Mouse (Mus musculus): ENCODE results near the gene Ppp2r3c. TPM values are rescaled to one million over a fixed set of nuclear protein-coding genes. Genes with fewer than 3 reads are reported as not detected.
"Not testable (repeated sequence)": the region's sequence is repeated elsewhere in the genome, so short reads cannot be mapped to it uniquely, and the experiment has no call there.

Ppp2r3c gene
- polyA plus RNA-seq, 1 experiment: 9.0 TPM

- H3K4me1 ChIP-seq (ENCODE audit: control insufficient read depth, insufficient read depth, low read length); H3K27ac ChIP-seq (ENCODE audit: control insufficient read depth, insufficient read depth, low read depth, low read length, poor library complexity): not testable (repeated sequence)
- H3K4me3 ChIP-seq (replicated peaks; ENCODE audit: control insufficient read depth, low read depth, low read length): peak within 1 kb of the TSS; percentile 59
- WGBS: no CpG with 5 or more reads among the region's 57 CpGs
These were observed 72.9 kb downstream of the Ppp2r3c start, which contains the start of gene Srp54c for GRCm38 (mm10) chr12:55229626-55230519. Srp54c (plus strand) TSS chr12:55230168.

Other genes with a start within 250 kb of the Ppp2r3c start
- gene 2700097O09Rik, start 222.9 kb downstream of the Ppp2r3c start, polyA plus RNA-seq (2011; ENCODE audit: insufficient read depth, insufficient read length, low replicate concordance, missing spikeins): 16.7 and 23.2 TPM in 2 replicates
- gene Srp54a, start 222.7 kb downstream of the Ppp2r3c start, polyA plus RNA-seq (2011; ENCODE audit: insufficient read depth, insufficient read length, low replicate concordance, missing spikeins): 22.5 and 28.9 TPM in 2 replicates
- gene Fam177a, start 178.5 kb downstream of the Ppp2r3c start, polyA plus RNA-seq (2011; ENCODE audit: insufficient read depth, insufficient read length, low replicate concordance, missing spikeins): 8.0 and 12.0 TPM in 2 replicates
- gene Srp54b, start 147.9 kb downstream of the Ppp2r3c start, polyA plus RNA-seq (2011; ENCODE audit: insufficient read depth, insufficient read length, low replicate concordance, missing spikeins): 3.1 and 4.9 TPM in 2 replicates
- gene 1700047I17Rik2, start 103.4 kb downstream of the Ppp2r3c start, polyA plus RNA-seq (2011; ENCODE audit: insufficient read depth, insufficient read length, low replicate concordance, missing spikeins): not detected in 2 replicates
- 15.9 and 20.3 TPM in 2 replicates for gene Srp54c, start 72.8 kb downstream of the Ppp2r3c start, polyA plus RNA-seq (2011; ENCODE audit: insufficient read depth, insufficient read length, low replicate concordance, missing spikeins)
- 5.7 and 7.9 TPM in 2 replicates for gene 1110008L16Rik, start 3.4 kb downstream of the Ppp2r3c start, polyA plus RNA-seq (2011; ENCODE audit: insufficient read depth, insufficient read length, low replicate concordance, missing spikeins)
- 71.0 and 119 TPM in 2 replicates for gene Psma6, start 81.2 kb upstream of the Ppp2r3c start, polyA plus RNA-seq (2011; ENCODE audit: insufficient read depth, insufficient read length, low replicate concordance, missing spikeins)
- gene Nfkbia, start 189.6 kb upstream of the Ppp2r3c start, polyA plus RNA-seq (2011; ENCODE audit: insufficient read depth, insufficient read length, low replicate concordance, missing spikeins): 51.8 and 91.0 TPM in 2 replicates